Mouse (Mus musculus): ENCODE measurements at regions not wholly inside any gene's neighbourhood (a gene's known extent, or its start where the extent isn't known, plus 50 kb on each side); places are given as distances from the start of the nearest gene placed in this dataset.

DNA sequence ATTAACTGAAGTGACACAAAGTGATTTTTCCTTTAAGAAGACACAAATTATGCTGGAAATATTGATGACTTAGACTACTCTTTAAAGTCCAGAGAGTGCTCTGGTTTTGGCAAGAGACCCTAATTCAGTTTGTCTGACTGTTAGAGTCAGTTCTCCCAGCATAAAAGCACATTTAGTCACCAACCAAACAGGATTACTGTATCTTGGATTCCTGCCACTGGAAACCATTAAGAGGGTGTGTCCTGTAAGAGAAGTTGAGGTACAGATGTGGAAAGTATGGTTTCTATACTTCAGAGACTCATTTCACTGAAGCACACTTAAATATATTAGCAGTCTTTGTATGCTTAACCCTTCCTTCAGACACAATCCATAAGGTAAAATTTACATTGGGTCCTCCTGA, 745.3 kb downstream of the Hdgfl1 start:
- no peaks in the 10 kb centered on the region for H3K79me2 ChIP-seq (replicated peaks; ENCODE audit: control insufficient read depth, insufficient read depth, low read length)
- no peak for DNase-seq
- intact Hi-C loops (cut with DNase I), result no loop called here
- no peak overlapping the region for H3K27ac ChIP-seq
- H3K4me3 ChIP-seq, result no peak overlapping the region
- H3K27me3 ChIP-seq (ENCODE audit: control insufficient read depth, insufficient read depth, low read length), result no peaks in the 10 kb centered on the region
- TF ChIP-seq EP300 (IDR thresholded peaks at IDR 0.05; ENCODE audit: insufficient read depth, low read depth, low read length) (no peak), POLR2A (IDR thresholded peaks at IDR 0.05; ENCODE audit: insufficient read depth, low read depth, low read length) (no peak), CTCF (IDR thresholded peaks at IDR 0.05) (no peak)
- H3K36me3 ChIP-seq (ENCODE audit: control insufficient read depth, insufficient read depth, low read length), result no peaks in the 10 kb centered on the region
- no peaks in the 10 kb centered on the region for H3K4me1 ChIP-seq (ENCODE audit: control insufficient read depth, insufficient read depth, low read length)
- H3K9ac ChIP-seq (ENCODE audit: low read depth, low read length), result no peak overlapping the region

- H3K4me1 ChIP-seq (ENCODE audit: control insufficient read depth, insufficient read depth, low read length), result no peaks in the 10 kb centered on the region
- H3K36me3 ChIP-seq (ENCODE audit: control insufficient read depth, insufficient read depth, low read length), result no peaks in the 10 kb centered on the region
- H3K9ac ChIP-seq (ENCODE audit: low read depth, low read length), result no peak overlapping the region
- intact Hi-C loops (cut with DNase I), result no loop called here
- no peak overlapping the region for H3K4me3 ChIP-seq
- 87% methylated on average over 2 of the region's 2 CpGs for WGBS
- no peak for TF ChIP-seq POLR2A (IDR thresholded peaks at IDR 0.05; ENCODE audit: insufficient read depth, low read depth, low read length)
- no peak for TF ChIP-seq CTCF (IDR thresholded peaks at IDR 0.05)
- TF ChIP-seq EP300 (IDR thresholded peaks at IDR 0.05; ENCODE audit: insufficient read depth, low read depth, low read length), result no peak
- no peaks in the 10 kb centered on the region for H3K27me3 ChIP-seq (ENCODE audit: control insufficient read depth, insufficient read depth, low read length)
- no peaks in the 10 kb centered on the region for H3K79me2 ChIP-seq (replicated peaks; ENCODE audit: control insufficient read depth, insufficient read depth, low read length)
- H3K27ac ChIP-seq, result no peak overlapping the region
- no peak for DNase-seq
Measured at GRCm38 (mm10) chr13:26020491-26020890, 749.5 kb downstream of the Hdgfl1 start.

DNA sequence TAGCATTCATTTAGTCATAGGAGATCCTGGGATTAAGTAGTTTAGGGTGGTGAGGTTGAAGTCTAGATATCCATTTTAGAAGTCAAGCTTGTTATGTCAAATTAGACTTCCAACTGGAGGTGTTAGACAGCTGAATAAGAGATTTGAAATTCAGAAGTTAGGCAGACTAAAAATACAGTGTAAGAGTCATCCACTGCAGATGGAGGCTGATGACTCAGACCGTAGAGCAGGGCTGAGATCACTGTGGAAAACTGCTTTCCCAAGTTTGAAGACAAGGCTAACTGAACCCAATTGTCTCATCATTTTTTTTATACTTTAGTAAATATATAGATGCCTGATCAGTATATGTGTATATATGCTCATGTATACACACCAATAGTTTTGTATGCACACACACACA, 738.8 kb upstream of the Nrsn1 start:
- WGBS, result 62% methylated on average over 1 of the region's 1 CpGs
- TF ChIP-seq POLR2A (IDR thresholded peaks at IDR 0.05; ENCODE audit: insufficient read depth, low read depth, low read length) (no peak), CTCF (IDR thresholded peaks at IDR 0.05) (no peak), EP300 (IDR thresholded peaks at IDR 0.05; ENCODE audit: insufficient read depth, low read depth, low read length) (no peak)
- no peaks in the 10 kb centered on the region for H3K36me3 ChIP-seq (ENCODE audit: control insufficient read depth, insufficient read depth, low read length)
- no peak overlapping the region for H3K4me3 ChIP-seq
- no peak overlapping the region for H3K27ac ChIP-seq
- DNase-seq, result no peak
- no peaks in the 10 kb centered on the region for H3K4me1 ChIP-seq (ENCODE audit: control insufficient read depth, insufficient read depth, low read length)
- H3K79me2 ChIP-seq (replicated peaks; ENCODE audit: control insufficient read depth, insufficient read depth, low read length), result no peaks in the 10 kb centered on the region
- intact Hi-C loops (cut with DNase I), result no loop called here
- H3K27me3 ChIP-seq (ENCODE audit: control insufficient read depth, insufficient read depth, low read length), result no peaks in the 10 kb centered on the region
- no peak overlapping the region for H3K9ac ChIP-seq (ENCODE audit: low read depth, low read length)

GRCm38 (mm10) chr13:26004768-26005560, 734.7 kb upstream of the Nrsn1 start:
- Histone ChIP-seq H3K27ac (no peak overlapping the region), H3K4me1 (ENCODE audit: control insufficient read depth, insufficient read depth, low read length) (no peaks in the 10 kb centered on the region), H3K36me3 (ENCODE audit: control insufficient read depth, insufficient read depth, low read length) (no peaks in the 10 kb centered on the region), H3K79me2 (replicated peaks; ENCODE audit: control insufficient read depth, insufficient read depth, low read length) (no peaks in the 10 kb centered on the region), H3K27me3 (ENCODE audit: control insufficient read depth, insufficient read depth, low read length) (no peaks in the 10 kb centered on the region), H3K4me3 (no peak overlapping the region), H3K9ac (ENCODE audit: low read depth, low read length) (no peak overlapping the region)
- intact Hi-C loops (cut with DNase I), result no loop called here
- WGBS, result 91% methylated on average over 7 of the region's 7 CpGs
- TF ChIP-seq CTCF (IDR thresholded peaks at IDR 0.05), result no peak
- no peak for TF ChIP-seq EP300 (IDR thresholded peaks at IDR 0.05; ENCODE audit: insufficient read depth, low read depth, low read length)
- no peak for TF ChIP-seq POLR2A (IDR thresholded peaks at IDR 0.05; ENCODE audit: insufficient read depth, low read depth, low read length)
- DNase-seq, result no peak

DNA sequence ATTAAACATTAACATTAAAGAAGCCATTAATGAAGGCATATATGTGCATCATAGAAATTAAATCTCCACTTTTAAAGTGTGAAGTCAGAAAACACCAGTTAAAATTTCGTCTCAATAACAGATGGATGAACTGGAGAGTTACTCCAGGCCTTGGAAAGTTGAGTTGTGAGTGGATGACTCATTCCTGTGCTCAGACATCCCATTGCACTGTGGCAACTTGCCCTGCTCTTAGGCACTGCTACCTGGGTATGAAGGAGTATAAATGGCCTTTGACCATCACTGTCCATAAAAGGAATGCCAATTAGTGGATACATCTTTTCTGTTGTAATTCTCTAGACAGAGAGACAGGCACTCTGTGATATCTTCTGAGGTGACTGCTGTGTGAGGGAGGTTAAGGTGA, 723.2 kb upstream of the Nrsn1 start:
- no peak overlapping the region for H3K9ac ChIP-seq (ENCODE audit: low read depth, low read length)
- no peaks in the 10 kb centered on the region for H3K36me3 ChIP-seq (ENCODE audit: control insufficient read depth, insufficient read depth, low read length)
- no peaks in the 10 kb centered on the region for H3K4me1 ChIP-seq (ENCODE audit: control insufficient read depth, insufficient read depth, low read length)
- intact Hi-C loops (cut with DNase I), result no loop called here
- WGBS, result 66% methylated on average over 1 of the region's 1 CpGs
- H3K27ac ChIP-seq, result no peak overlapping the region
- H3K79me2 ChIP-seq (replicated peaks; ENCODE audit: control insufficient read depth, insufficient read depth, low read length), result no peaks in the 10 kb centered on the region
- TF ChIP-seq EP300 (IDR thresholded peaks at IDR 0.05; ENCODE audit: insufficient read depth, low read depth, low read length) (no peak), CTCF (IDR thresholded peaks at IDR 0.05) (no peak), POLR2A (IDR thresholded peaks at IDR 0.05; ENCODE audit: insufficient read depth, low read depth, low read length) (no peak)
- H3K27me3 ChIP-seq (ENCODE audit: control insufficient read depth, insufficient read depth, low read length), result no peaks in the 10 kb centered on the region
- DNase-seq, result no peak
- no peak overlapping the region for H3K4me3 ChIP-seq

DNA sequence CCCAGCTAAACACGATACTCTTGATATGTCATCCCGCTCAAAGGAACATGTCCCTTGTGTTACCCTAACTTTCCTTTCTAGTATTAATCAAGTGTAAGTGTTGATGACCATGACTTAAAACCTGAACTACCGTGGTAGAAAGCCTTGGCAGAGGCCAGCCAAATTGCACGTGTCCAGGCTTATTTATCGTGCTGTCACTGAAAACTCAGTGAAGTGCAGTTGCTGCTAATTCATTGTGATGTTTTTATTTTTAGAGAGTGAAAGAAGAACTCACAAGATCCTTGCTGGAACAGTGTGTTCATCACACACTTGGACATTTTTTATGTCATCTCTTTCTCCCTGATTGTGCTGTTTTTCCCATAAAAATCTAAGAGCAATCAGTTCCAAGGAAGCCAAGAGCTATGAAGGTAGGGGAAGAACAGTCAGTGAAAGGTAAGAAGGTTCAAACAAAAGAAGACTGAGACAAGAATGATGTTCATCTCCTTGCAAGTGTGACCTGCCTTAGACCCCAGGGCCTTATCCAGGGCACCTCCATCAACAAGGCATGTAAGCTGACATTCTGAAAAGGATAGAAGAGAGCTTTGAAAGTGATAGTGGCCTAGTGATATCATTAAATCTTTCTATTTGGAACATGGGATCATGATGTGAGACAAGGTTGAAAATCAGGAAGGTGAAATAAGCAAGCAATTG, 718.9 kb upstream of the Nrsn1 start:
- WGBS, result 82% methylated on average over 5 of the region's 5 CpGs
- H3K27me3 ChIP-seq (ENCODE audit: control insufficient read depth, insufficient read depth, low read length), result no peaks in the 10 kb centered on the region
- no peak for DNase-seq

More for the DNA sequence above, 718.9 kb upstream of the Nrsn1 start:
- Histone ChIP-seq H3K9ac (ENCODE audit: low read depth, low read length) (no peak overlapping the region), H3K4me1 (ENCODE audit: control insufficient read depth, insufficient read depth, low read length) (no peaks in the 10 kb centered on the region), H3K79me2 (replicated peaks; ENCODE audit: control insufficient read depth, insufficient read depth, low read length) (no peaks in the 10 kb centered on the region), H3K36me3 (ENCODE audit: control insufficient read depth, insufficient read depth, low read length) (no peaks in the 10 kb centered on the region), H3K27ac (no peak overlapping the region), H3K4me3 (no peak overlapping the region)
- TF ChIP-seq POLR2A (IDR thresholded peaks at IDR 0.05; ENCODE audit: insufficient read depth, low read depth, low read length), result no peak
- TF ChIP-seq EP300 (IDR thresholded peaks at IDR 0.05; ENCODE audit: insufficient read depth, low read depth, low read length), result no peak
- no peak for TF ChIP-seq CTCF (IDR thresholded peaks at IDR 0.05)
- intact Hi-C loops (cut with DNase I), result no loop called here
